Mouse (Mus musculus) olfactory bulb, adult 2 months (tissue): ENCODE results near the gene Foxp1.

Source experiments
- CTCF ChIP-seq: fragments of 200-500 bp; IDR thresholded peaks from 2 replicates; pipeline ENCODE4 v1.5.1; 2012; ENCODE audit warnings: low read depth, mild to moderate bottlenecking, low read length, moderate library complexity; ENCODE audit not compliant: insufficient read depth
- POLR2A ChIP-seq: fragments of 200-500 bp; IDR thresholded peaks from 2 replicates; pipeline ENCODE4 v1.6.1; 2012; ENCODE audit warnings: mild to moderate bottlenecking, low read depth, low read length, moderate library complexity; ENCODE audit not compliant: insufficient read depth

- no peak for TF ChIP-seq CTCF
- TF ChIP-seq POLR2A: no peak
These were observed 465.4 kb downstream of the Foxp1 start for GRCm38 (mm10) chr6:99057113-99057553.
